Mouse (Mus musculus): ENCODE measurements around the gene Rec8. TPM values are rescaled to one million over a fixed set of nuclear protein-coding genes. Genes with fewer than 3 reads are reported as not detected.

The Rec8 gene
- 0.77 TPM for polyA plus RNA-seq (2014; fragmentation: Illumina TruSeq; extraction: RNeasy Lipid Tissue Mini Kit (QIAGEN cat#74804))

DNA sequence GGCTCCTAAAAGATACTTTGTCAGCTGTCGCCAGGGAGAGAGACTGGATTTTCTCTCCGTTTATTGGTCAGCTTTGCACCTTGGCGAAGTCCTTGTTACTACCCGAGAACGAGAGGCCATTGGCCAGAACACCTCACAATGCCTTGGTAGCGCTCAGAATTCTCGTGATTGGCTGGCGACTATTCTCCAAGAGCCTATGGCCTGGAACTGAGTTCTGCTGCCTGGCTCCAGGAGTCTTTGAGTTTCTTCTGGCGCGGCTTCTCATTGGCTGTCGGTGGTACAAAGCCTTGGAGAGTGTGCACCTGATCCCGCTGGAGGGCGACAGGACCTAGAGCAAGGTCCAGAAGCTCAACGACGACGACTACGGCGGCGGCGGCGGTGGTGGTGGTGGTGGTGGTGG is at the start of gene Rec8:
TSS of gene Rec8 (plus strand) at position 216 of the 400 bp plus-strand sequence.

GRCm38 (mm10) chr14:55575302-55575701 is 42.5 kb upstream of the Rec8 start, which contains the start of gene Fitm1:
Gene Fitm1, plus strand, starts transcription at chr14:55575617.

DNA sequence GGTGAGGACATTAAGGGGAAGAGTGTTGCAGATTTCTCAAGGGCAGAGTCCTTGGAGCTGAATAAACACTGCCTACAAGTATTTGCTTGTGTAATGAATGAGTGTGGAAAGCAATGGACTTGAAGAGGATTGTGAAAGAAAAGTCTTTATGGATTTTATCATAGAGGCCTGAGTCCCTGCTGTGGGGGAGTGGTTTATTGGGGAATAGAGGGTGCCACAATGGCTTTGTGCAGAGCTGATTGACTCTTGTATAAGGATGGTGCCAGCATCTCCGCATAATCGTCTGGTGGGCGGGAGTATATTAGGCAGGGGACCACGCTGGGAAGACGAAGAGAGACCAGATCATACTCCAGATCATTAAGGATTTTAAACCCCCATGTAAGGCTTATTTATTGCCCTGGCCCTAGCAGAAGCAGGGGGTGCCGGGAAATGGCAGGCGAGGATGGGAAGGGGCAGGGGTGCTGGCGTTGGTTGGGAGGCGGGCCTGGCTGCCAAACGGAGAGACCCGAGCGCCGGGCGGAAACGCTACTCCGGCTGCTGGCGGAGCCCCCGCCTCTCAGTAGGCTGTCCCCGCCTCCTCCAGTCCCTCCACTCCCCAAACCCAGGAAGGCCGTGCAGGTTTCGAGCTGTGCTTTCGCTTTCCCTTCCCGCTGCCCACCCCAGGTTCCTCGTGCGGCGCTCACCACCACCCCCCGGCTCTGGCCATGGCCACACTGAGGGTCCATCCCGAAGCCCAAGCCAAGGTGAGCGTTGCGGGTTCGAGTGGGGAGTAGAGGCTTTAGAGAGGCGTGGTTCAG is 39.8 kb upstream of the Rec8 start, which contains the start of gene Psme1:
TSS of gene Psme1 (plus strand) at position 253 of the 797 bp plus-strand sequence.

GRCm38 (mm10) chr14:55584702-55585565 is 32.9 kb upstream of the Rec8 start, which contains the start of gene Emc9:
Gene Emc9, minus strand, starts transcription at chr14:55585302.

GRCm38 (mm10) chr14:55590748-55591330 is 27.0 kb upstream of the Rec8 start, which contains the start of gene Psme2:
Gene Psme2, minus strand, starts transcription at chr14:55591113.

GRCm38 (mm10) chr14:55591331-55591891 is 26.4 kb upstream of the Rec8 start, which contains the start of gene Rnf31:
Gene Rnf31, plus strand, starts transcription at chr14:55591708.

GRCm38 (mm10) chr14:55603271-55603632 is 14.6 kb upstream of the Rec8 start, which contains the start of gene Irf9:
Gene Irf9, plus strand, starts transcription at chr14:55603571.

GRCm38 (mm10) chr14:55635523-55636007 is 17.7 kb downstream of the Rec8 start, which contains the start of gene Ipo4:
Gene Ipo4, minus strand, starts transcription at chr14:55635957.

DNA sequence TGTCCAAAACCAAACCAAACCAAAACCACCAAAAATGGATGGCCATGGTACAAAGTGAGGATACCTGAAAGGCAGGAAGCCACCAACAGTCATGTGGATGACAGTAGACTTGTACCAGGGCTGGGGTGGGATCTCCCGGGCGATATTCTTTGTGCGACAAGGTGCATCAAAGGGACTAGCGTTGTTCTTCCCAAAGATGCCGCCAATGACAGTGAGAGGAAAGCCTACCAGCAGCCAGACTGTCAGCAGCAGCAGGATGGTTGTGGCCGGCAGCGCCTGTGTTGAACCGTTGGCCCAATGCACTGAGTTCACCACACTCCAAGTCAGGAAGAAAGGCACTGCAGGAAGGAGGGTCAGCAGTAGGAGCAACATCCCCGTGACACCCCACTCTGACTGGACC is 20.0 kb downstream of the Rec8 start, which contains the start of gene Gm49378:
TSS of gene Gm49378 (minus strand) at position 101 of the 400 bp plus-strand sequence.

DNA sequence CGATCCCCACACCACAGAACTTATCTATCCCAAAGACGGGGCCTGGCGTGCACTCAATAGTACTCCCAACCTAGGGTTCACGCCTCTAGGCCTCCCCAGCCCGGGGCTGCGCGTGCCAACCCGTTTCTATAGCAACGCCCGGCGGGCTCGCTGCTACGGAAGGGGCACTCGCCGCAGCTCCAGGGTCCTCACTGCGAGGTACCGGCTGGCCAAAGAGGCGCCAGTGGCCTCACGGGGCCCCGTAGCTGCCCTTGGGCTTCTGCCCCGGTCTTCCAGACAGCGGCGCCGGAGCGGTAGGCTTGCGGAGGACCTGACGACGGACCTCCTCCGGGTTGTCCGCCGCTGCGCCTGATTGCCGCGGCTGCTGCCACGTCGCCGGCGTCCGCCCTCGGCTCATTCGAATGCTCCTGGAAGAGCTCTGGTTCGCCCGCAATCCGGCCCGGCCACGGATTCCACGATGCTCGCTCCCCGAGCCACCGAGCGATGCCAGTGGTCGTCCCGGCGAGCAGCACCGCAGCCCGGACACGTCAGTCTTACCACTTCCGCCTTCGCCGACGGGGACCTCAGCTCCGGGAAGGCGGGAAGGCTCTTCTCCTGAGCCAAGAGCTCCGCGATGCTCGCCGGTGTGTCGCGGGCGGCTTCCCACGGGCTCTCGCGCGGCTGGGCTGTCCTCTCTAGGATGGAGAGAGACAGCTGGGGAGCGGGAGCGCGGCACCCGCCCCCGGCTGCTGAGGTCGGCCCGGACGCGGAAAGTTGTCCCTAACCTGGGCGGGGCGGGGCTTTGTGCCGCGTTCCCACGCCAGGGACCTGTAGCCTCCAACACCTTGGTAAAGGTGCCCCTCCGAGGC is 25.4 kb downstream of the Rec8 start, which contains the start of gene Tm9sf1:
TSS of gene Tm9sf1 (minus strand) at position 747 of the 848 bp plus-strand sequence.

DNA sequence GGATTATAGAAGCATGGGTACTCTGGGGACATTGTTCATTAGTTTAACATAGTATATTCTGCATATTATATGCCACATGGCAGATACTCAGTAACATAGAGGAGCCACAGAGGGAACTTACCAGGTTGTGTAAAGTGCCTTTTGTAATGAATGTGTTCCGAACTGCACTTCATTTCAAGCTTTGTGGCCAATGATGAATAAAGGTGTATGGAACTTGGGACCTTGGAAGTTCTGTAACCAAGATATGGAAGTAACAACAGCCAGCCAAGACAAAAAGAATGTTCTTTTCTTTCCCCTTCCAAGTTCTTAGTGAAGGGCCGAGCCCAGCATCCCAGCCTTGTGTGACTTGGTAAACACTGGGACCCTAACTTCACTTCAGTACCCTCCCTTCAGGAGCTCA is 32.0 kb downstream of the Rec8 start, which contains the start of gene Tssk4:
TSS of gene Tssk4 (plus strand) at position 301 of the 400 bp plus-strand sequence.

DNA sequence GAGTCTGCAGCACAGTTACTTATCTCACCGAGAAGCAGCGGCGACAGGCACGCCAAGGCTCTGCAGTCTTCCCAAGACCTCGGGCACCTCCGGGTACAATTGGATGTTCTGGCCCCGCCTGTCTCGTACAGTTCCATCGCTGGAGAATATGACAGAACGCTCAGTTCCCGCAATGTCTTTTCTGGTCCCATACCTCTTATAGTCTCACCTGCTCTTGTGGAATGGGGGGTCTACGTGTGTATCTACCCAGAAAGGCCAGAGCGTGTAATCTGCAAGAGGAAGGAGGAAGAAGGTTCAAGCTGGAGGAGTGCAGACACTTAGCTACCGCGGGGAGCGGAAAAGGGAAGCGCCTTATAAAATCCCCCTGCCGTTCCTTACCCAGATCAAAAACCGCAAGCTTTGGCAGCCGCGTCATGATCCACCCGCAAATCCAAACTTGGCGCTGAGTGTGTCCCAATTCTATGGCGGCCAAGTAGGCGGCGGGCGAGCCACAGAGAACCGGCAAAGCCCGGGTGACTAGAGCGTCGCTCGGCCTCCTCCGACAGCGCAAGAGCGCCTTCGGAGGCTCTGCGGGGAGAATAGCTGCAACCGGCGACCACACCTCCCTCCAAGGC is 42.2 kb downstream of the Rec8 start, which contains the start of gene Mdp1:
TSS of gene Mdp1 (minus strand) at position 549 of the 614 bp plus-strand sequence.

DNA sequence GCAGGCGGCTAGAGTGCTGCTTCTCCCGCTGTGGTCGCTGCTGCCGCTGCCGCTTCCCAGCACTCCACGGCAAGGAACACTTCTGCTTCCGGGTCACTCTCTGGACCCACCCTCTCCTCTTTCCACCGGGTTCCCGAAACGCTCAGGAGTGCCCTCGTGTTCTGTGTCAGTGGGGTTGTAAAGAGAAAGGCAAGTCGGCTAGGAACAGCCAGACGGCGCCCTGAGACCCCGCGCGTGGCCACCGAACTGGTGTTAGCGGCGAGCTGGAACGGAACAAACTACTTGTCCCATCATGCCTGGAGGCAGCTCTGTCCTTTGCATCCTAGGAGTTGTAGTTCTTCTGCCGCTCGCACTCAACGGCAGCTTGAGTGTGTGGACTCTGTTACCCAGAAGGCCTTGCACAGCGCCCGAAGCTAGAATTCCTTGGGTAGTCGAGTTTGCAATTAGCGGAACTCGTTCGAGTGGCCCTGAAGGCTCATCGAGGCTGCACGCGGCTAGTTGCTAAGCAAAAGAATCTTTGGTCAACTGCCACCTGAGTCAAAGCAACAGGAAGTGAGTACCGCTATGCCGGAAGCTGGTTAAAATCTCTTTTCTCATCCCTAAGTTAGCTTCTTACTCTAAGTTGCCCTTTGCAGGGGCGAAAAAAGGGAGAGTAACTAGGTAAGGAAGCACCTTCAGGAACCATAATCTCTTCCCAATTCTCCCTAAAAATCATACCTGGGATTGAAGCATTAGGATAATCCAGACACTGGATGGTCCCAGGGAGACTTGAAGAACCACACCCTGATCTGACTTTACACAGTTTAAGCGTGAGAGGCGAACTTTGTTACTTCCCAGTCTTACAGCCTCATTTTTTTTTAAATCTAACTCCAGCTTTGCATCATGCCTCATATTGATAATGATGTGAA is 54.2 kb downstream of the Rec8 start, which contains the start of the genes Gmpr2 and Nedd8:
TSS of gene Gmpr2 (plus strand) at position 109 of the 908 bp plus-strand sequence.
TSS of gene Nedd8 (minus strand) at position 292 of the 908 bp plus-strand sequence.

Other genes starting within 250 kb of the Rec8 start
- gene Dhrs4, start 139.3 kb upstream of the Rec8 start, polyA plus RNA-seq (2014; fragmentation: Illumina TruSeq; extraction: RNeasy Lipid Tissue Mini Kit (QIAGEN cat#74804)): 25.6 TPM
- 0.17 TPM for gene Carmil3, start 127.4 kb upstream of the Rec8 start, polyA plus RNA-seq (2014; fragmentation: Illumina TruSeq; extraction: RNeasy Lipid Tissue Mini Kit (QIAGEN cat#74804))
- gene Cpne6, start 107.6 kb upstream of the Rec8 start, polyA plus RNA-seq (2014; fragmentation: Illumina TruSeq; extraction: RNeasy Lipid Tissue Mini Kit (QIAGEN cat#74804)): not detected
- gene Nrl, start 93.1 kb upstream of the Rec8 start, polyA plus RNA-seq (2014; fragmentation: Illumina TruSeq; extraction: RNeasy Lipid Tissue Mini Kit (QIAGEN cat#74804)): not detected
- gene Pck2, start 77.8 kb upstream of the Rec8 start, polyA plus RNA-seq (2014; fragmentation: Illumina TruSeq; extraction: RNeasy Lipid Tissue Mini Kit (QIAGEN cat#74804)): 10.0 TPM
- gene Dcaf11, start 58.0 kb upstream of the Rec8 start, polyA plus RNA-seq (2014; fragmentation: Illumina TruSeq; extraction: RNeasy Lipid Tissue Mini Kit (QIAGEN cat#74804)): 8.8 TPM
- gene A730061H03Rik, start 57.6 kb upstream of the Rec8 start, polyA plus RNA-seq (2014; fragmentation: Illumina TruSeq; extraction: RNeasy Lipid Tissue Mini Kit (QIAGEN cat#74804)): not detected
- gene Fitm1, start 42.4 kb upstream of the Rec8 start, polyA plus RNA-seq (2014; fragmentation: Illumina TruSeq; extraction: RNeasy Lipid Tissue Mini Kit (QIAGEN cat#74804)): not detected
- gene Psme1, start 39.9 kb upstream of the Rec8 start, polyA plus RNA-seq (2014; fragmentation: Illumina TruSeq; extraction: RNeasy Lipid Tissue Mini Kit (QIAGEN cat#74804)): 115 TPM
- gene Emc9, start 32.7 kb upstream of the Rec8 start, polyA plus RNA-seq (2014; fragmentation: Illumina TruSeq; extraction: RNeasy Lipid Tissue Mini Kit (QIAGEN cat#74804)): 2.7 TPM
- gene Psme2, start 26.9 kb upstream of the Rec8 start, polyA plus RNA-seq (2014; fragmentation: Illumina TruSeq; extraction: RNeasy Lipid Tissue Mini Kit (QIAGEN cat#74804)): 87.7 TPM
- 2.5 TPM for gene Rnf31, start 26.3 kb upstream of the Rec8 start, polyA plus RNA-seq (2014; fragmentation: Illumina TruSeq; extraction: RNeasy Lipid Tissue Mini Kit (QIAGEN cat#74804))
- 37.8 TPM for gene Irf9, start 14.5 kb upstream of the Rec8 start, polyA plus RNA-seq (2014; fragmentation: Illumina TruSeq; extraction: RNeasy Lipid Tissue Mini Kit (QIAGEN cat#74804))
- 11.5 TPM for gene Ipo4, start 17.9 kb downstream of the Rec8 start, polyA plus RNA-seq (2014; fragmentation: Illumina TruSeq; extraction: RNeasy Lipid Tissue Mini Kit (QIAGEN cat#74804))
- gene Gm49378, start 19.9 kb downstream of the Rec8 start, polyA plus RNA-seq (2014; fragmentation: Illumina TruSeq; extraction: RNeasy Lipid Tissue Mini Kit (QIAGEN cat#74804)): 0.60 TPM
- gene Tm9sf1, start 25.8 kb downstream of the Rec8 start, polyA plus RNA-seq (2014; fragmentation: Illumina TruSeq; extraction: RNeasy Lipid Tissue Mini Kit (QIAGEN cat#74804)): 44.3 TPM
- gene Tssk4, start 32.1 kb downstream of the Rec8 start, polyA plus RNA-seq (2014; fragmentation: Illumina TruSeq; extraction: RNeasy Lipid Tissue Mini Kit (QIAGEN cat#74804)): not detected
- gene Mdp1, start 42.5 kb downstream of the Rec8 start, polyA plus RNA-seq (2014; fragmentation: Illumina TruSeq; extraction: RNeasy Lipid Tissue Mini Kit (QIAGEN cat#74804)): 13.6 TPM
- gene Gmpr2, start 53.9 kb downstream of the Rec8 start, polyA plus RNA-seq (2014; fragmentation: Illumina TruSeq; extraction: RNeasy Lipid Tissue Mini Kit (QIAGEN cat#74804)): 28.1 TPM
- 46.6 TPM for gene Nedd8, start 54.1 kb downstream of the Rec8 start, polyA plus RNA-seq (2014; fragmentation: Illumina TruSeq; extraction: RNeasy Lipid Tissue Mini Kit (QIAGEN cat#74804))
- gene Tinf2, start 63.8 kb downstream of the Rec8 start, polyA plus RNA-seq (2014; fragmentation: Illumina TruSeq; extraction: RNeasy Lipid Tissue Mini Kit (QIAGEN cat#74804)): 11.2 TPM
- gene Tgm1, start 95.9 kb downstream of the Rec8 start, polyA plus RNA-seq (2014; fragmentation: Illumina TruSeq; extraction: RNeasy Lipid Tissue Mini Kit (QIAGEN cat#74804)): not detected
- gene Rabggta, start 104.2 kb downstream of the Rec8 start, polyA plus RNA-seq (2014; fragmentation: Illumina TruSeq; extraction: RNeasy Lipid Tissue Mini Kit (QIAGEN cat#74804)): 0.40 TPM
- gene Dhrs1, start 127.7 kb downstream of the Rec8 start, polyA plus RNA-seq (2014; fragmentation: Illumina TruSeq; extraction: RNeasy Lipid Tissue Mini Kit (QIAGEN cat#74804)): 8.2 TPM
- 6.1 TPM for gene Nop9, start 127.7 kb downstream of the Rec8 start, polyA plus RNA-seq (2014; fragmentation: Illumina TruSeq; extraction: RNeasy Lipid Tissue Mini Kit (QIAGEN cat#74804))
- not detected for gene Cideb, start 140.4 kb downstream of the Rec8 start, polyA plus RNA-seq (2014; fragmentation: Illumina TruSeq; extraction: RNeasy Lipid Tissue Mini Kit (QIAGEN cat#74804))
- gene Ltb4r2, start 143.4 kb downstream of the Rec8 start, polyA plus RNA-seq (2014; fragmentation: Illumina TruSeq; extraction: RNeasy Lipid Tissue Mini Kit (QIAGEN cat#74804)): not detected
- not detected for gene Ltb4r1, start 147.9 kb downstream of the Rec8 start, polyA plus RNA-seq (2014; fragmentation: Illumina TruSeq; extraction: RNeasy Lipid Tissue Mini Kit (QIAGEN cat#74804))
- not detected for gene Adcy4, start 166.1 kb downstream of the Rec8 start, polyA plus RNA-seq (2014; fragmentation: Illumina TruSeq; extraction: RNeasy Lipid Tissue Mini Kit (QIAGEN cat#74804))
- not detected for gene Ripk3, start 170.8 kb downstream of the Rec8 start, polyA plus RNA-seq (2014; fragmentation: Illumina TruSeq; extraction: RNeasy Lipid Tissue Mini Kit (QIAGEN cat#74804))
- gene Nfatc4, start 205.1 kb downstream of the Rec8 start, polyA plus RNA-seq (2014; fragmentation: Illumina TruSeq; extraction: RNeasy Lipid Tissue Mini Kit (QIAGEN cat#74804)): 3.0 TPM
- 1.1 TPM for gene Nynrin, start 236.0 kb downstream of the Rec8 start, polyA plus RNA-seq (2014; fragmentation: Illumina TruSeq; extraction: RNeasy Lipid Tissue Mini Kit (QIAGEN cat#74804))

All from ovary, adult 10 weeks (tissue).